Mouse (Mus musculus) embryonic fibroblast, embryonic 13.5 days (primary cell): ENCODE measurements around the gene Wwox.

Experiments used
- CTCF ChIP-seq: IDR thresholded peaks from 2 replicates; pipeline ENCODE4 v1.5.1; 2011; ENCODE audit warnings: mild to moderate bottlenecking, control low read depth, low read length, moderate library complexity, borderline replicate concordance; ENCODE audit not compliant: insufficient read depth
- POLR2A ChIP-seq: IDR thresholded peaks from 2 replicates; pipeline ENCODE4 v1.6.1; 2011; ENCODE audit warnings: low read depth, mild to moderate bottlenecking, control low read depth, low read length, moderate library complexity

GRCm38 (mm10) chr8:114631087-114631486 is 191.6 kb downstream of the Wwox start:
- TF ChIP-seq POLR2A (no peak), CTCF (no peak)
